Mouse (Mus musculus): ENCODE measurements around the gene Nudt5. TPM values are rescaled to one million over a fixed set of nuclear protein-coding genes. Genes with fewer than 3 reads are reported as not detected.
"Not testable (repeated sequence)": the region's sequence is repeated elsewhere in the genome, so short reads cannot be mapped to it uniquely, and the experiment has no call there.

Gene Nudt5
- total RNA-seq (2021), result 10 to 100 TPM; 35.9 to 40.3 TPM
- long read RNA-seq, experiment 1, partial matches to known transcripts, result 19 of 28 reads
- long read RNA-seq, experiment 1, other reads (novel, unspliced or antisense), result 7 of 28 reads
- long read RNA-seq, experiment 2, partial matches to known transcripts, result 2 of 45 reads
- long read RNA-seq, experiment 2, other reads (novel, unspliced or antisense), result 42 of 45 reads

- peak; percentile 38 to 77 for DNase-seq (ENCODE audit: low spot score in 2 of 2)
Observed at GRCm38 (mm10) chr2:5844873-5845631, at the start of gene Nudt5, which contains the start of gene Cdc123. Gene Nudt5 (plus strand): TSS chr2:5845019. Gene Cdc123 (minus strand): TSS chr2:5845164.

GRCm38 (mm10) chr2:5797816-5798672, 46.8 kb upstream of the Nudt5 start:
- DNase-seq (ENCODE audit: low spot score in 2 of 2), result no peak

DNA sequence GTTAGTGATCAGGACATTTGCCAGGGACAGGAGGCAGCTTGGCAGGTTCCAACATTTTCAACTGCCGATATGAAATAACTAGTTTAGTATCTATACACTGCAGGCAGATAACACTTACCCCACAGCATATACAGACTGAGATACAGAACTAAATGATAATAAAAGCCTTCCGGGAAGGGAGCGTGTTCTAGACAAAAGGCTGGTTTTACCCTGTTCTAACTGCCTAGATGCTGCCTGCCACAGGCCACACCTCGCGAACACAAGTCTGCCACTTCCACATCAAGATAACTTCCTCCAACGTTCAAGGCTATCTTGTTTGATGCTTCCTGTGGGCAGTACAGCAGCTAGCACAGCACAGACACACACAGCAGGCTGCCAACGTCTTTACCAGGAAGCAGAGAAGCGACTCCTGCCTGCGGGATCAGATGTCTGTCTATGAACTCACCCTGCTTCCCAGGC, 43.6 kb upstream of the Nudt5 start:
- DNase-seq (ENCODE audit: low spot score in 2 of 2), result no peak

- no peak for DNase-seq (ENCODE audit: low spot score in 2 of 2)
Observed at GRCm38 (mm10) chr2:5801927-5802590, 42.8 kb upstream of the Nudt5 start.

DNA sequence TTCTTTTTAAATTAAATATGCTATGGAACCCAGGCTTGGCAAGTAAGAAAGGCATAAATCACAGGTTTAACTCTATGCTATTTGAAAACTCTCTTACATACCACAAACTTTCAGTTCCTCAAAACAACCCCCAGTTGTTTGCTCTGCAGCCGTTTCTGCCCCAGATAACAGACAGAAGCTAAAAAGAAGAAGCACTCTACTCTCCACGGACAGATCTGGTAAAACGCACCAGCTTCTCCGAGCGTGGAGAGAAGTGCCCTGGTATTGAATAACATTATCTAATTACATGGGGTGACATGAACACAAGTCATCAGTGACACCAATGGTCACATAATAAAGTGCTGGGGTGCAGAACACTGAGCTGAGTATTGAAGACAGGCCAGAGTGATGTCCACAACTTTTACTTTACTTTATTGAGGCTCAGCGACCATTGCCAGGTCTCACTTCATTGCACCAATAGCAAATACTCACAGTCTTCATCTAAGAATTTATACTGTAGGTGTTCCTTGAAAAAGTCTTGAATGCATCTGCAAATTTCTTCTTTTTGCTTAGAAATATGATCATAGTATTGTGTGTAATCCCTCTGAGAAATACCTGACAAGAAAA, 40.3 kb upstream of the Nudt5 start:
- DNase-seq (ENCODE audit: low spot score in 2 of 2), result no peak

- no peak for DNase-seq (ENCODE audit: low spot score in 2 of 2)
Observed at GRCm38 (mm10) chr2:5805228-5805627, 39.6 kb upstream of the Nudt5 start.

- not testable (repeated sequence) for DNase-seq (ENCODE audit: low spot score in 2 of 2)
Observed at GRCm38 (mm10) chr2:5806201-5806600, 38.6 kb upstream of the Nudt5 start.

GRCm38 (mm10) chr2:5810036-5810718, 34.6 kb upstream of the Nudt5 start:
- DNase-seq (ENCODE audit: low spot score in 2 of 2), result no peak

DNA sequence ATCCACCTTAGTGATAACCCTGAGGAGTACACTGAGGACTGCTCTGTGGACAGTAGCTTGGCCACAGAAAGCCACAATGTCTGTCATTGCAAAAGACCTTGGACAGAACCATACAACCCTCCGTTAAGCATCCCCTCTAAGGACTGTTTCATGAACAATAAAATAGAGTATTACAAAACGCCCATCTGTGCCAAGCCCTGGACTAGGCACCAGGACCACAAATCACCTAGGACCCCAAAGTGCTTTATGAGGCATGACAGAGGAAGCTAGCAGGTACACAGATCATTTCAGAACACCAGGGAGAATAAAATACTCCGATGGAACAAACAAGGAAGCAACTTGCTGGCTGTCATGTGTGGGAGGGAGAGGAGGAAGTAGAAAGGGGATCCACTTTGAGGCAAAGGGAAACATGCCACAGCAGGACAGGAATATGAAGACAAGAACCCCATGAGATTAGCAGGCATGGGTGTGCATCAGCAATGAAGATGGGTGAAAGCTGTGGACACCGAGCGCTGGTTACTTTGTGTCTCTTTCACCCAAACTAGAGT, 33.5 kb upstream of the Nudt5 start:
- DNase-seq (ENCODE audit: low spot score in 2 of 2), result no peak

DNA sequence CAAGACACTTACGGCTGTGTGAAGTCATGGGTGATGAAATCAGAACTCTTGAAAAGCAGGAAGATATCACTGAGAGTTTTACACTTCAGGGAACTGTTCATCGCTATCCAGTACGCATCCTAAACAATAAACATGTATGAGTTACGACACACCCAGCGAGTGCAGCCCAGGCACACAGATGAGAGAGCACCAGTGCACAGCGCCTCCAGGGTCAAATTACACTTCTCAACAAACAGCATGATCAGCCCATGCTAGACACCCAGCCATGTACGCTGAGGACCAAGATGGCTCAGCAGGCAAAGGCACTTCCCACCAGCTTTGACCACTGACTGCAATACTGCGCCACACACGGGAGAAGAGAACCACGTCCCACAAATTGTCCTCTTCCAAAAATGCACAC, 23.6 kb upstream of the Nudt5 start:
- DNase-seq (ENCODE audit: low spot score in 2 of 2), result no peak

DNA sequence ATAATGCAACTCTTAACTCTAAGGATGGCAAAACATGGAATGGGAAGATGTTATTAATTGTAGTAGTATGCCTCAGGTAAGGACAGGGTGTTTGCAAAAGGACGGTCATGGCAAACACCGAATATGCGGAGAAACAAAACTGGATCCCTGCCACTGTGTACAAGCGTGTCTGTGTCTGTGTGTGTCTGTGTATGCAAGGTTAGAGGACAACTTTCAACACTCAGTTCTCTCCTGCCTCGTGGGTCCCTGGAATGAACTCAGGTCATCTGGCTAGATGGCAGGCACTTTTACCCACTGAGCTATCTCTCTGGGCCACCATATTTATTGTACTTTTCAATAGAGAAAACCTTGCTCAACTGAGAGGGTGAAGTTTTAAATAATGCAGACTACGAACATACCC, 22.4 kb upstream of the Nudt5 start:
- no peak for DNase-seq (ENCODE audit: low spot score in 2 of 2)

DNA sequence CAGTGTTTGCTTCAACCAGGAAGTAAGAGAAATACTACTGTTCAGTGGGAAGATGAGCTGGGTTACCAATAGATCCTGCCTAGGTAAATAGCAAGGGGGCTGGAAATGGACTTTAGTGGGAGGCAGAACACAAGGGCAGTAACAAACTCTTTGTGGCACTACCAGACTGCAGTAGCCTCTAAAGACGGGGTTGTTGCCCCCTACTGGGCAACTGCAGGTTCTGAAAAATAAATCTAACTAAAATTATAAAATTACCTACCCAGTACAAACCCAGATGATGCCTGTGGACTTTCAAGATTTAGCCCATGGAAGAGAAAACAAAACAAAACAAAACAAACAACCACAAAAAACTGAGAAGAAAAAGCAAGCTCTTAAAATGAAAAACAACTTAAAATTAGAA, 20.6 kb upstream of the Nudt5 start:
- no peak for DNase-seq (ENCODE audit: low spot score in 2 of 2)

DNA sequence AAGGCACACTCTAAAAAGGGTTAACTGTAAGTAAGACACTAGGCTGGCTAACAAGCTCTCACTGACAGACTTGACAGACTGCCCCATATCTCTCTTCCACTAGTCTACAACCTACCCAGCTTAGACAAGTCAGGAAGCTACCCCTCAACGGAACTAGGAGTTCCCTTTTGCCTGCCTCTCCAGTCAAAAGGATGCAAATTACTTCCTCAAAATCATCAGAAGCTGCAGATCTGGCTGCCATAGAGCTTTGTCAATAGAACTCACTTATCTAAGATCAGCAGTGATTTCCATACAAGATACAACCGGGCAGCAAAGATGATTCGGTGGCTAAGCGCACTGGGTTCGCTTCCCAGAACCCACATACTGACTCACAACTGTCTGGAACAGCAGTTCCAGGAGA, 20.1 kb upstream of the Nudt5 start:
- DNase-seq (ENCODE audit: low spot score in 2 of 2), result no peak

GRCm38 (mm10) chr2:5825265-5825913, 19.4 kb upstream of the Nudt5 start:
- no peak for DNase-seq (ENCODE audit: low spot score in 2 of 2)

GRCm38 (mm10) chr2:5840815-5841214, 4.0 kb upstream of the Nudt5 start:
- no peak for DNase-seq (ENCODE audit: low spot score in 2 of 2)

GRCm38 (mm10) chr2:5844181-5844872, 492 bp upstream of the Nudt5 start:
- peak in 1 of 2 experiments; percentile 21 for DNase-seq (ENCODE audit: low spot score in 2 of 2)

DNA sequence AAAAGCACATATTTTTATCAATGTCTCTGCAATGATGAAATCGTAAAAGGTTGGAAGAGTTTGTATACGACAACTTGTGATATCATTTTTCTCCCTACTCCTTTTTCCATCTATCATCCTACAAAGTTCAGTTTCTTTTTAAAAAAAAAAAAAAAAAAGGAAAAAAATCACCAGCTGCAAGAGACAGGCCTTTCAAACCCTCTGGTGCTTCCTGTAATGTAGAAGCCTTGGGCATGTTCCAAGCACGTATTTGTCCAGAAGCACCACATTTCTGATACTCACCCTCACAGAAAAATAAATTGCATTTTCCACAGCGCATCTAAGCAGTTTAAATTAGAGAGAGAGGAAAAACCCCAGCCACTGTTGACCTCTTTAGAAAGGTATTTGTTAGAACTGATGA, 1.0 kb downstream of the Nudt5 start:
- no peak for DNase-seq (ENCODE audit: low spot score in 2 of 2)

GRCm38 (mm10) chr2:5851116-5851515, 6.3 kb downstream of the Nudt5 start:
- DNase-seq (ENCODE audit: low spot score in 2 of 2), result no peak

DNA sequence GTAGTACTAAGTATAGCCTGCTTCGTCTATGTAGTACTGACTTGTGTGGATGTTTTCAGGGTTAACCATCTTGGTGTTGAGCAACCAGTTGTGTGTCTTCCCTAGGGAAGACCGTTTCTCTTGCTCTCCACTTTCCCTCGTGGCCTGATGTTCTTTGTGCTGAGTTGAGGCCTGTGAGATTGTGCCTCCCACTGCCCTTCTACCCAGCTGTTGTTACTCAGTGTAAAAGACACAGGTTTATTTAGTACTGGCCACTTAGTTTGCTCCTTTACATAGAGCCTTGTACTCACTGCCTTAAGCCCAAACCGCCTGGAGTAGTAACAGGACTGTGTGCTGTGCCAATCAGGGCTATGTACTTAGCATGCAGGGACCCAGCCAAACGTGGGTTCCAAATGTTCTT, 7.0 kb downstream of the Nudt5 start:
- DNase-seq (ENCODE audit: low spot score in 2 of 2), result no peak

Measured in adrenal gland, postnatal 4 days (tissue).